Mouse (Mus musculus): Measurements from ENCODE around the gene Tmc7.
A peak's percentile ranks its signal among the peaks of the same experiment; 100 is the strongest.

Gene Tmc7

GRCm38 (mm10) chr7:118584926-118585325 is 390 bp upstream of the Tmc7 start:
- no peak for DNase-seq

- DNase-seq = no peak
Observed at GRCm38 (mm10) chr7:118583821-118584220, 715 bp downstream of the Tmc7 start.

- no peak for DNase-seq
Observed at GRCm38 (mm10) chr7:118579938-118580337, 4.6 kb downstream of the Tmc7 start.

GRCm38 (mm10) chr7:118578269-118578668 is 6.3 kb downstream of the Tmc7 start:
- DNase-seq = no peak

- no peak for DNase-seq
Observed at GRCm38 (mm10) chr7:118572039-118572438, 12.5 kb downstream of the Tmc7 start.

- DNase-seq = no peak
Observed at GRCm38 (mm10) chr7:118571350-118571749, 13.2 kb downstream of the Tmc7 start.

GRCm38 (mm10) chr7:118569121-118569543 is 15.4 kb downstream of the Tmc7 start:
- no peak for DNase-seq

GRCm38 (mm10) chr7:118554290-118554689 is 30.2 kb downstream of the Tmc7 start:
- no peak for DNase-seq

GRCm38 (mm10) chr7:118553881-118554280 is 30.7 kb downstream of the Tmc7 start:
- DNase-seq = no peak

GRCm38 (mm10) chr7:118547451-118547850 is 37.1 kb downstream of the Tmc7 start:
- DNase-seq = peak in 1 of 2 experiments; percentile 7

- no peak for DNase-seq
Observed at GRCm38 (mm10) chr7:118544128-118544527, 40.4 kb downstream of the Tmc7 start.

- DNase-seq = no peak
Observed at GRCm38 (mm10) chr7:118535076-118535475, 49.5 kb downstream of the Tmc7 start.

- DNase-seq = no peak
Observed at GRCm38 (mm10) chr7:118534326-118534725, 50.2 kb downstream of the Tmc7 start.

GRCm38 (mm10) chr7:118533178-118533578 is 51.4 kb downstream of the Tmc7 start, which contains the start of gene Coq7:
Gene Coq7 (minus strand): TSS chr7:118533356.
- peak; percentile 82 to 91 for DNase-seq

GRCm38 (mm10) chr7:118532519-118533177 is 51.9 kb downstream of the Tmc7 start:
- peak; percentile 90 to 96 for DNase-seq

GRCm38 (mm10) chr7:118526967-118527366 is 57.6 kb downstream of the Tmc7 start:
- DNase-seq = no peak

- DNase-seq = no peak
Observed at GRCm38 (mm10) chr7:118522077-118522476, 62.5 kb downstream of the Tmc7 start.

GRCm38 (mm10) chr7:118519661-118520060 is 64.9 kb downstream of the Tmc7 start:
- DNase-seq = no peak

GRCm38 (mm10) chr7:118518687-118519086 is 65.8 kb downstream of the Tmc7 start:
- DNase-seq = peak; percentile 39 to 47

GRCm38 (mm10) chr7:118517819-118518218 is 66.7 kb downstream of the Tmc7 start:
- DNase-seq = no peak

GRCm38 (mm10) chr7:118508556-118508955 is 76.0 kb downstream of the Tmc7 start:
- DNase-seq = no peak

GRCm38 (mm10) chr7:118503844-118504243 is 80.7 kb downstream of the Tmc7 start:
- DNase-seq = no peak

GRCm38 (mm10) chr7:118502333-118502732 is 82.2 kb downstream of the Tmc7 start:
- DNase-seq = no peak

GRCm38 (mm10) chr7:118499784-118500435 is 84.6 kb downstream of the Tmc7 start:
- DNase-seq = no peak
